Mouse (Mus musculus): ENCODE data around the gene Adam15.

GRCm38 (mm10) chr3:89339416-89339815, 10.4 kb downstream of the Adam15 start:
- TF ChIP-seq GATA1 (IDR thresholded peaks at IDR 0.05; ENCODE audit: low read length) (no peak), TAL1 (IDR thresholded peaks at IDR 0.05; ENCODE audit: low read length) (no peak)
